Mouse (Mus musculus): ENCODE measurements around the gene 1700013G24Rik. TPM values are rescaled to one million over a fixed set of nuclear protein-coding genes. Genes with fewer than 3 reads are reported as not detected.

1700013G24Rik gene
- polyA plus RNA-seq, 1 experiment from 2014 or later, result not detected

Other genes starting within 250 kb of the 1700013G24Rik start
- 1.2 and 1.5 TPM in 2 replicates for gene Wnt4, start 175.8 kb upstream of the 1700013G24Rik start, polyA plus RNA-seq (2015; fragmentation: Nextera tagmentation; extraction: Ambion mirVana)
- 840 and 841 TPM in 2 replicates for gene Cdc42, start 95.6 kb upstream of the 1700013G24Rik start, polyA plus RNA-seq (2015; fragmentation: Nextera tagmentation; extraction: Ambion mirVana)
- gene Cela3a, start 43.5 kb upstream of the 1700013G24Rik start, polyA plus RNA-seq (2015; fragmentation: Nextera tagmentation; extraction: Ambion mirVana), result not detected in 2 replicates
- gene Cela3b, start 22.7 kb upstream of the 1700013G24Rik start, polyA plus RNA-seq (2015; fragmentation: Nextera tagmentation; extraction: Ambion mirVana), result not detected in 2 replicates
- 6.1 and 6.8 TPM in 2 replicates for gene Hspg2, start 15.5 kb downstream of the 1700013G24Rik start, polyA plus RNA-seq (2015; fragmentation: Nextera tagmentation; extraction: Ambion mirVana)
- 1.7 TPM in 1 of 2 replicates, not detected in the other for gene Ldlrad2, start 121.3 kb downstream of the 1700013G24Rik start, polyA plus RNA-seq (2015; fragmentation: Nextera tagmentation; extraction: Ambion mirVana)
- 66.6 and 68.1 TPM in 2 replicates for gene Usp48, start 140.5 kb downstream of the 1700013G24Rik start, polyA plus RNA-seq (2015; fragmentation: Nextera tagmentation; extraction: Ambion mirVana)
- gene Rap1gap, start 211.4 kb downstream of the 1700013G24Rik start, polyA plus RNA-seq (2015; fragmentation: Nextera tagmentation; extraction: Ambion mirVana), result 39.2 and 39.9 TPM in 2 replicates

Measured in hindbrain, embryonic 13.5 days (tissue).